In genomic region chr12:102285318-102285717, GRCm38 (mm10) we compare ENCODE assay signal across 12 mouse cellular contexts. TPM values are rescaled to one million over a fixed set of nuclear protein-coding genes. Genes with fewer than 3 reads are reported as not detected.
DNase-seq lines count a peak whose midpoint lies in the region; ATAC-seq lines count a peak whose summit lies in the region.
"Had no signal": no experiment of that assay in that cellular context is flagged by ENCODE, and none has a peak within 500 bp of the region (broad histone marks: within the 10 kb centered on the region; RNA-seq: fewer than 3 reads in every experiment).

No protein-coding gene starts in this region.

- H3K36me3 ChIP-seq in heart, embryonic 12.5 days: no peaks in the 10 kb centered on the region
- H3K36me3 ChIP-seq in liver, embryonic 13.5 days: 0 out of 2 replicates have a peak, but pooled peaks cover 3% of the 10 kb centered on the region
- no peaks in the 10 kb centered on the region for H3K36me3 ChIP-seq in liver, embryonic 11.5 days (ENCODE audit: control insufficient read depth, insufficient read depth, low read length)
- no peaks in the 10 kb centered on the region for H3K36me3 ChIP-seq in intestine, embryonic 16.5 days (ENCODE audit: control insufficient read depth, insufficient read depth, low read length)
- no peaks in the 10 kb centered on the region for H3K36me3 ChIP-seq in forebrain, embryonic 16.5 days (ENCODE audit: control insufficient read depth, insufficient read depth)

- no peak overlapping the region for H3K27ac ChIP-seq in heart, embryonic 12.5 days (ENCODE audit: poor library complexity, severe bottlenecking)
- no peak overlapping the region for H3K27ac ChIP-seq in liver, embryonic 13.5 days
- no peak overlapping the region for H3K27ac ChIP-seq in liver, embryonic 11.5 days (ENCODE audit: low read depth, low read length)
- H3K27ac ChIP-seq in intestine, embryonic 16.5 days (ENCODE audit: low read length): no peak overlapping the region; the same call in 1 of the 2 replicates
- no peak overlapping the region for H3K27ac ChIP-seq in forebrain, embryonic 16.5 days (ENCODE audit: low read length)

- H3K27me3 ChIP-seq in heart, embryonic 12.5 days (replicated peaks): no peaks in the 10 kb centered on the region
- H3K27me3 ChIP-seq in liver, embryonic 13.5 days: peaks cover 23% of the 10 kb centered on the region
- H3K27me3 ChIP-seq in liver, embryonic 11.5 days (replicated peaks; ENCODE audit: control insufficient read depth, insufficient read depth, low read length): no peaks in the 10 kb centered on the region
- no peaks in the 10 kb centered on the region for H3K27me3 ChIP-seq in intestine, embryonic 16.5 days (replicated peaks; ENCODE audit: control insufficient read depth, insufficient read depth, low read length)
- H3K27me3 ChIP-seq in forebrain, embryonic 16.5 days (replicated peaks; ENCODE audit: control insufficient read depth, insufficient read depth, low read length): no peaks in the 10 kb centered on the region; the same call in 1 of the 2 replicates

- ATAC-seq in heart, embryonic 12.5 days (ENCODE audit: insufficient number of reproducible peaks, low FRiP score): no peak
- ATAC-seq in liver, embryonic 13.5 days (ENCODE audit: low read depth): no peak
- ATAC-seq in liver, embryonic 11.5 days (replicated peaks; ENCODE audit: low FRiP score): no peak
- no peak for ATAC-seq in intestine, embryonic 16.5 days
- no peak for ATAC-seq in forebrain, embryonic 16.5 days

- H3K4me3 ChIP-seq in heart, embryonic 12.5 days: no peak overlapping the region
- no peak overlapping the region for H3K4me3 ChIP-seq in liver, embryonic 13.5 days (replicated peaks)
- H3K4me3 ChIP-seq in liver, embryonic 11.5 days (ENCODE audit: low read depth, low read length): no peak overlapping the region
- no peak overlapping the region for H3K4me3 ChIP-seq in intestine, embryonic 16.5 days (ENCODE audit: low read length)
- no peak overlapping the region for H3K4me3 ChIP-seq in forebrain, embryonic 16.5 days (replicated peaks; ENCODE audit: low read length)

- no peaks in the 10 kb centered on the region for H3K9me3 ChIP-seq in heart, embryonic 12.5 days (replicated peaks)
- no peaks in the 10 kb centered on the region for H3K9me3 ChIP-seq in liver, embryonic 13.5 days (replicated peaks)
- H3K9me3 ChIP-seq in liver, embryonic 11.5 days (ENCODE audit: control insufficient read depth, low read length): no peaks in the 10 kb centered on the region
- no peaks in the 10 kb centered on the region for H3K9me3 ChIP-seq in intestine, embryonic 16.5 days (ENCODE audit: control insufficient read depth, low read length)
- no peaks in the 10 kb centered on the region for H3K9me3 ChIP-seq in forebrain, embryonic 16.5 days (ENCODE audit: control insufficient read depth, low read length)

- H3K9ac ChIP-seq in heart, embryonic 12.5 days: no peak overlapping the region
- no peak overlapping the region for H3K9ac ChIP-seq in liver, embryonic 13.5 days
- H3K9ac ChIP-seq in liver, embryonic 11.5 days (ENCODE audit: low read depth, low read length): no peak overlapping the region
- H3K9ac ChIP-seq in intestine, embryonic 16.5 days (ENCODE audit: low read depth, low read length): no peak overlapping the region
- no peak overlapping the region for H3K9ac ChIP-seq in forebrain, embryonic 16.5 days (replicated peaks; ENCODE audit: low read depth, low read length)

- no peak for DNase-seq in heart, adult 8-10 months (ENCODE audit: low spot score)
- DNase-seq in liver, embryonic 13.5 days: no peak
- no peak for DNase-seq in liver, embryonic 11.5 days (ENCODE audit: low spot score)
- DNase-seq in Muller cell, postnatal 12 days (ENCODE audit: inconsistent ontology term): peak; percentile 80
- DNase-seq in gastrocnemius, postnatal 14 days: no peak
- DNase-seq: cerebellum, adult 2 months; embryo, embryonic 11 days; kidney, adult 18-20 months; left cerebral cortex, postnatal 4 days had no signal

- H3K4me2 ChIP-seq in heart, embryonic 12.5 days: peak overlapping the region; percentile 97
- H3K4me2 ChIP-seq in liver, embryonic 13.5 days: peak overlapping the region; percentile 64; the same call in 1 of the 2 replicates
- H3K4me2 ChIP-seq in liver, embryonic 11.5 days: no peak overlapping the region; the same call in 1 of the 2 replicates
- peak overlapping the region; percentile 86 for H3K4me2 ChIP-seq in intestine, embryonic 16.5 days (ENCODE audit: low read depth, low read length)
- no peak overlapping the region for H3K4me2 ChIP-seq in forebrain, embryonic 16.5 days (ENCODE audit: low read length)

- 67% methylated on average over 6 of the region's 6 CpGs for WGBS in heart, embryonic 12.5 days
- 51% methylated on average over 6 of the region's 6 CpGs for WGBS in liver, embryonic 13.5 days (ENCODE audit: insufficient replicate concordance)
- 72% methylated on average over 6 of the region's 6 CpGs for WGBS in liver, embryonic 11.5 days
- 68% methylated on average over 6 of the region's 6 CpGs for WGBS in intestine, embryonic 16.5 days
- 75% methylated on average over 6 of the region's 6 CpGs for WGBS in forebrain, embryonic 16.5 days

- intact Hi-C loops in gastrocnemius, postnatal 14 days (cut with DNase I; ENCODE audit: low total_unique reads): no loop called here

- H3K4me1 ChIP-seq in heart, embryonic 12.5 days (replicated peaks): peaks cover 59% of the 10 kb centered on the region
- H3K4me1 ChIP-seq in liver, embryonic 13.5 days (replicated peaks): peaks cover 57% of the 10 kb centered on the region
- peaks cover 41% of the 10 kb centered on the region for H3K4me1 ChIP-seq in liver, embryonic 11.5 days (replicated peaks; ENCODE audit: control insufficient read depth, insufficient read depth, low read length)
- peaks cover 58% of the 10 kb centered on the region for H3K4me1 ChIP-seq in intestine, embryonic 16.5 days (ENCODE audit: control insufficient read depth, insufficient read depth, low read length)
- peaks cover 20% of the 10 kb centered on the region for H3K4me1 ChIP-seq in forebrain, embryonic 16.5 days (replicated peaks; ENCODE audit: control insufficient read depth, insufficient read depth, low read length)

RNA-seq across cellular contexts. Expression of gene Rin3, which starts 2.5 kb away (rescaled TPM):
- polyA plus RNA-seq in heart, embryonic 12.5 days (2016; fragmentation: Nextera tagmentation; extraction: Ambion mirVana): 9.9 and 10.3 TPM in 2 replicates
- total RNA-seq in heart, adult 8-10 months (2022): 10 to 100 TPM; 12.2 to 18.8 (median 17.0) TPM
- 5.7 and 5.9 TPM in 2 replicates for polyA plus RNA-seq in liver, embryonic 13.5 days (2015; fragmentation: Nextera tagmentation; extraction: Ambion mirVana)
- polyA plus RNA-seq in liver, embryonic 11.5 days (2014; fragmentation: Nextera tagmentation; extraction: Ambion mirVana): 10.2 and 12.9 TPM in 2 replicates
- polyA plus RNA-seq in intestine, embryonic 16.5 days (2015; fragmentation: Nextera tagmentation; extraction: Ambion mirVana): 10.1 and 10.3 TPM in 2 replicates
- polyA plus RNA-seq in forebrain, embryonic 16.5 days (2015; fragmentation: Nextera tagmentation; extraction: Ambion mirVana): 1.7 and 3.3 TPM in 2 replicates
- 10 to 100 TPM; 11.0 to 13.0 TPM for total RNA-seq in gastrocnemius, postnatal 14 days (2021)

Comparison
In these comparisons a context has a peak if more than half of its experiments do, and no peak if none do; other contexts are left out.
1. H3K4me2 ChIP-seq: peak in heart, embryonic 12.5 days (single experiment), liver, embryonic 13.5 days (single experiment) and intestine, embryonic 16.5 days (single experiment); none in liver, embryonic 11.5 days (single experiment) and forebrain, embryonic 16.5 days (single experiment).